Comparison of ENCODE assay signal across 13 mouse cellular contexts in genomic region chr5:72411874-72412329, GRCm38 (mm10).
DNase-seq lines count a peak whose midpoint lies in the region; ATAC-seq lines count a peak whose summit lies in the region.
"Had no signal": no experiment of that assay in that cellular context is flagged by ENCODE, and none has a peak within 500 bp of the region (broad histone marks: within the 10 kb centered on the region; RNA-seq: fewer than 3 reads in every experiment).

No protein-coding gene starts in this region.

- H3K9me3 ChIP-seq in hindbrain, embryonic 10.5 days, result no peaks in the 10 kb centered on the region
- H3K9me3 ChIP-seq in hindbrain, embryonic 16.5 days (ENCODE audit: control insufficient read depth, low read length), result no peaks in the 10 kb centered on the region
- H3K9me3 ChIP-seq in heart, embryonic 15.5 days (replicated peaks), result no peaks in the 10 kb centered on the region

- WGBS in hindbrain, embryonic 10.5 days, result 38% methylated on average over 10 of the region's 10 CpGs
- 39% methylated on average over 10 of the region's 10 CpGs for WGBS in hindbrain, embryonic 16.5 days
- 8% methylated on average over 10 of the region's 10 CpGs for WGBS in heart, embryonic 15.5 days

- no peak for ATAC-seq in hindbrain, embryonic 16.5 days
- ATAC-seq in heart, embryonic 15.5 days (replicated peaks; ENCODE audit: insufficient number of reproducible peaks, insufficient read depth, low FRiP score, low read depth), result peak; percentile 65
- ATAC-seq in inflammation-experienced regulatory T-cells, adult 6 months, result no peak
- ATAC-seq: forebrain, postnatal 0 days had no signal

- H3K4me1 ChIP-seq in hindbrain, embryonic 10.5 days (replicated peaks), result peaks cover 8% of the 10 kb centered on the region; the same call in 1 of the 2 replicates
- H3K4me1 ChIP-seq in hindbrain, embryonic 16.5 days (ENCODE audit: control insufficient read depth, insufficient read depth, low read depth, low read length), result no peaks in the 10 kb centered on the region
- H3K4me1 ChIP-seq in heart, embryonic 15.5 days (replicated peaks), result no peaks in the 10 kb centered on the region

- DNase-seq in hindbrain, embryonic 10.5 days (ENCODE audit: low spot score), result peak; percentile 23
- peak; percentile 60 for DNase-seq in embryo, embryonic 10 days (ENCODE audit: low spot score)
- peak; percentile 7 for DNase-seq in lung, postnatal 14 days
- DNase-seq in adrenal gland, adult 18-20 months (ENCODE audit: low spot score in 2 of 2), result no peak
- DNase-seq in right cerebral cortex, postnatal 25 days, result no peak
- DNase-seq: B cell, adult 2 months; cerebellum, adult 11 months; forebrain, postnatal 0 days; right cerebral cortex, adult 18-20 months had no signal

- H3K9ac ChIP-seq in hindbrain, embryonic 16.5 days (ENCODE audit: low read depth, low read length), result no peak overlapping the region
- no peak overlapping the region for H3K9ac ChIP-seq in heart, embryonic 15.5 days
- H3K9ac ChIP-seq: forebrain, postnatal 0 days had no signal

- no peak overlapping the region for H3K27ac ChIP-seq in hindbrain, embryonic 10.5 days
- no peak overlapping the region for H3K27ac ChIP-seq in hindbrain, embryonic 16.5 days (ENCODE audit: low read depth, low read length)
- H3K27ac ChIP-seq in heart, embryonic 15.5 days, result peak overlapping the region; percentile 75
- H3K27ac ChIP-seq: macrophage had no signal

- no peaks in the 10 kb centered on the region for H3K36me3 ChIP-seq in hindbrain, embryonic 10.5 days
- no peaks in the 10 kb centered on the region for H3K36me3 ChIP-seq in hindbrain, embryonic 16.5 days (ENCODE audit: control insufficient read depth, insufficient read depth, low read length)
- H3K36me3 ChIP-seq in heart, embryonic 15.5 days, result 0 out of 2 replicates have a peak, but pooled peaks cover 4% of the 10 kb centered on the region

- H3K4me2 ChIP-seq in hindbrain, embryonic 16.5 days (ENCODE audit: low read length), result no peak overlapping the region
- 0 out of 2 replicates have a peak overlapping the region, but pooled peaks have one; percentile 1 for H3K4me2 ChIP-seq in heart, embryonic 15.5 days

- no peak overlapping the region for H3K4me3 ChIP-seq in hindbrain, embryonic 10.5 days
- H3K4me3 ChIP-seq in hindbrain, embryonic 16.5 days (ENCODE audit: low read length), result no peak overlapping the region
- H3K4me3 ChIP-seq in heart, embryonic 15.5 days, result no peak overlapping the region

- no peaks in the 10 kb centered on the region for H3K27me3 ChIP-seq in hindbrain, embryonic 10.5 days (ENCODE audit: insufficient read depth, poor library complexity, severe bottlenecking)
- no peaks in the 10 kb centered on the region for H3K27me3 ChIP-seq in hindbrain, embryonic 16.5 days (replicated peaks; ENCODE audit: control insufficient read depth, insufficient read depth, low read length)
- H3K27me3 ChIP-seq in heart, embryonic 15.5 days, result no peaks in the 10 kb centered on the region

Comparison
In these comparisons a context has a peak if more than half of its experiments do, and no peak if none do; other contexts are left out.
1. DNase-seq: peak in hindbrain, embryonic 10.5 days (single experiment), embryo, embryonic 10 days (single experiment) and lung, postnatal 14 days (single experiment); none in adrenal gland, adult 18-20 months (0 of 2) and right cerebral cortex, postnatal 25 days (single experiment).